Mouse (Mus musculus) spleen, adult 2 months (tissue): ENCODE data around the gene Thegl. TPM values are rescaled to one million over a fixed set of nuclear protein-coding genes. Genes with fewer than 3 reads are reported as not detected.
A peak's percentile ranks its signal among the peaks of the same experiment; 100 is the strongest.

ENCODE experiments used
- DNase-seq, 2 experiments: peaks; one replicate each; pipeline versions ENCODE4 v3.0.0 to v3.0.0-alpha.2; 2012 to 2021; ENCODE audit warnings: low spot score in 2 of 2, low read depth in 1 of 2
- H3K27ac ChIP-seq: fragments of 200-500 bp; 2 replicates; pipeline ENCODE4 v1.5.1; 2012; ENCODE audit warnings: low read length, inconsistent platforms; ENCODE audit not compliant: insufficient read depth
- H3K27me3 ChIP-seq: fragments of 200-500 bp; 2 replicates; pipeline ENCODE4 v1.6.1; 2012; ENCODE audit warnings: mild to moderate bottlenecking, moderate library complexity, low read length, inconsistent platforms; ENCODE audit not compliant: control insufficient read depth, insufficient read depth
- H3K36me3 ChIP-seq: fragments of 200-500 bp; 2 replicates; pipeline ENCODE4 v1.6.1; 2012; ENCODE audit warnings: mild to moderate bottlenecking, low read length, inconsistent platforms; ENCODE audit not compliant: control insufficient read depth, insufficient read depth
- H3K4me1 ChIP-seq: fragments of 200-500 bp; 2 replicates; pipeline ENCODE4 v1.6.1; 2011; ENCODE audit warnings: inconsistent platforms; ENCODE audit not compliant: control insufficient read depth, insufficient read depth, insufficient read length
- H3K4me3 ChIP-seq: fragments of 200-500 bp; 2 replicates; pipeline ENCODE4 v1.5.1; 2011; ENCODE audit warnings: mild to moderate bottlenecking, inconsistent platforms; ENCODE audit not compliant: insufficient read depth, insufficient read length; ENCODE audit errors: extremely low read depth
- CTCF ChIP-seq: fragments of 200-500 bp; IDR thresholded peaks from 2 replicates; pipeline ENCODE4 v1.5.1; 2011; ENCODE audit warnings: mild to moderate bottlenecking, inconsistent platforms; ENCODE audit not compliant: insufficient read depth, insufficient read length, insufficient replicate concordance; ENCODE audit errors: extremely low read depth
- POLR2A ChIP-seq: fragments of 200-500 bp; IDR thresholded peaks from 2 replicates; pipeline ENCODE4 v1.6.1; 2011; ENCODE audit warnings: low read depth, low read length, inconsistent platforms
- WGBS: fragments of 180-500 bp; shearing (Covaris S2); methylation state at CpG from one replicate; pipeline ENCODE4 v1.1.7; 2018; 5-methylcytosine and 5-hydroxymethylcytosine counted together
- polyA plus RNA-seq: library from polyadenylated mRNA; depleted of rRNA; stranded (reverse); fragments of >200 nt; gene quantifications from 2 replicates; pipeline ENCODE4 v1.2.3, GENCODE M21; 2012

Gene Thegl
- polyA plus RNA-seq, 1 experiment = not detected

DNA sequence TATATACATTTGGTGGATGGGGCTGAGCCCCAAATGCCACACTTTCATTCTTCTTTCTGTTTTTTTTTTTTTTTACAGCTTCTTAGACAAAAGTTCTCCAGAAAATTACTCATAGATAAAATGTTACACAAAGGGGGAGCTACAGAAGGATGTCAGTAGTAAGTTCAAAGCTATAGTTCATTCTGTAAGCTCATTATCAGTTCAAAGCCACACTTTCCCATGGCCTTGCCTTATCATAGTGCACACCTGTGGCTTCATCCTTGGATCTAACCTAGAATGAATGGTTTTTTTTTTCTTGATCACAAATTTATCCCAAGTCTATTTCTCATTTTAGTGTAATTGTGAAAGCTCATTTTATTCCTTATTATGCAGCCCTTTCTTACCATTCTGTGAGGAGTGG is 23.6 kb downstream of the Thegl start:
- TF ChIP-seq CTCF = no peak
- TF ChIP-seq POLR2A = no peak
- H3K27ac ChIP-seq = no peak overlapping the region
- DNase-seq = no peak
- no peaks in the 10 kb centered on the region for H3K4me1 ChIP-seq
- H3K27me3 ChIP-seq = no peaks in the 10 kb centered on the region
- H3K4me3 ChIP-seq = no peak overlapping the region
- H3K36me3 ChIP-seq = no peaks in the 10 kb centered on the region

GRCm38 (mm10) chr5:77044362-77044761 is 28.5 kb downstream of the Thegl start:
- Histone ChIP-seq H3K4me3 (no peak overlapping the region), H3K27ac (no peak overlapping the region), H3K27me3 (no peaks in the 10 kb centered on the region), H3K4me1 (no peaks in the 10 kb centered on the region; the same call in 1 of the 2 replicates), H3K36me3 (no peaks in the 10 kb centered on the region)
- TF ChIP-seq CTCF (no peak), POLR2A (no peak)
- WGBS = 20% methylated on average over 5 of the region's 5 CpGs
- no peak for DNase-seq

GRCm38 (mm10) chr5:77052616-77053015 is 36.8 kb downstream of the Thegl start:
- WGBS = 96% methylated on average over 5 of the region's 5 CpGs
- Histone ChIP-seq H3K36me3 (no peaks in the 10 kb centered on the region), H3K27me3 (no peaks in the 10 kb centered on the region), H3K4me3 (no peak overlapping the region), H3K27ac (no peak overlapping the region), H3K4me1 (no peaks in the 10 kb centered on the region; the same call in 1 of the 2 replicates)
- TF ChIP-seq CTCF (no peak), POLR2A (no peak)
- no peak for DNase-seq

DNA sequence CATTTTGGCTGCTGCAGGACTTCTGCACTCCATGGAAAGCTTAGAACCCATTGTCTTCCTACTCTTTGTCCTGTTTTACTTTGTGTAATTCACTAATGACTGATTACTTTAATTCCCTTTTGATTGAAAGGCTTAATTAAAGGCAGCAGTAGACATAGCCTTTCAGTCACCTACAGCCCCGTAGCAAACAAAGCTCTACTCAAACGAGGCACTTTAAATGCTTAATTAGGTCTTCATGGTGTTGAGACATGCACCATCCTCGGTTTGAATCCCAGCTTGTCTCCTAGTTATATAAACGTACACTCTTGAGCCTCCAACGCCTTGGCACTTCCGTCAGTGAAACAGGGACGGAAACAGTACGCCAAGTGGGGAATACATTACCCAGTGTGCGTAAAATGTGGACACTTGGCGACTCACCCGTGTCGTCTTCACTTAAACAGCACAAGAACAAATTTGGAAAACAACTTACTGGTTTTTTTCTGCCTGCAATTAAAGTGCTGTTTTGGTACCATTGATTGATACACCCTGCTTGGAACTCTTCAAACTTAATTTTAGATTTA is 41.1 kb downstream of the Thegl start:
- no peak for DNase-seq
- TF ChIP-seq POLR2A = no peak
- 89% methylated on average over 12 of the region's 12 CpGs for WGBS
- Histone ChIP-seq H3K4me1 (no peaks in the 10 kb centered on the region), H3K27me3 (no peaks in the 10 kb centered on the region), H3K36me3 (no peaks in the 10 kb centered on the region), H3K27ac (no peak overlapping the region), H3K4me3 (no peak overlapping the region)

GRCm38 (mm10) chr5:77060363-77060762 is 44.5 kb downstream of the Thegl start:
- 72% methylated on average over 10 of the region's 10 CpGs for WGBS
- no peaks in the 10 kb centered on the region for H3K36me3 ChIP-seq
- DNase-seq = no peak
- no peaks in the 10 kb centered on the region for H3K27me3 ChIP-seq
- TF ChIP-seq CTCF = no peak
- no peak for TF ChIP-seq POLR2A
- no peak overlapping the region for H3K27ac ChIP-seq
- H3K4me3 ChIP-seq = no peak overlapping the region
- no peaks in the 10 kb centered on the region for H3K4me1 ChIP-seq

- H3K36me3 ChIP-seq = no peaks in the 10 kb centered on the region
- H3K27ac ChIP-seq = no peak overlapping the region
- WGBS = 34% methylated on average over 17 of the region's 17 CpGs
- H3K27me3 ChIP-seq = no peaks in the 10 kb centered on the region
- H3K4me3 ChIP-seq = no peak overlapping the region
- peak in 1 of 2 experiments; percentile 62 for DNase-seq
- TF ChIP-seq POLR2A (no peak), CTCF (peak; percentile 94)
- no peaks in the 10 kb centered on the region for H3K4me1 ChIP-seq
These were observed 45.7 kb downstream of the Thegl start for GRCm38 (mm10) chr5:77061372-77062038.

- TF ChIP-seq POLR2A (no peak), CTCF (no peak)
- Histone ChIP-seq H3K36me3 (no peaks in the 10 kb centered on the region), H3K27ac (no peak overlapping the region), H3K4me1 (no peaks in the 10 kb centered on the region), H3K27me3 (no peaks in the 10 kb centered on the region), H3K4me3 (no peak overlapping the region)
- WGBS = 89% methylated on average over 8 of the region's 8 CpGs
- no peak for DNase-seq
These were observed 51.5 kb downstream of the Thegl start for GRCm38 (mm10) chr5:77067321-77067720.
